Mouse (Mus musculus) heart, embryonic 13.5 days (tissue): ENCODE results near the gene Reln. TPM values are rescaled to one million over a fixed set of nuclear protein-coding genes. Genes with fewer than 3 reads are reported as not detected.

Experiments used
- ATAC-seq: fragments of 200-750 bp; cut with Nextera tagmentation; 2 replicates; pipeline ENCODE4 v1.8.0; 2017; ENCODE audit warnings: moderate TSS enrichment; ENCODE audit not compliant: insufficient number of reproducible peaks, low FRiP score, low TSS enrichment; ENCODE audit errors: extremely low read depth
- H3K27ac ChIP-seq: fragments of 300-500 bp; sonication (generic); replicated peaks from 2 replicates; pipeline ENCODE4 v1.5.1; 2015; ENCODE audit warnings: moderate library complexity, mild to moderate bottlenecking, inconsistent platforms
- H3K27me3 ChIP-seq: fragments of 300-500 bp; sonication (generic); replicated peaks from 2 replicates; pipeline ENCODE4 v1.6.1; 2015; ENCODE audit warnings: mild to moderate bottlenecking, inconsistent platforms
- H3K36me3 ChIP-seq: fragments of 300-500 bp; sonication (generic); 2 replicates; pipeline ENCODE4 v1.6.1; 2015; ENCODE audit warnings: mild to moderate bottlenecking, inconsistent platforms
- H3K4me1 ChIP-seq: fragments of 300-500 bp; sonication (generic); 2 replicates; pipeline ENCODE4 v1.6.1; 2015; ENCODE audit warnings: inconsistent platforms
- H3K4me2 ChIP-seq: fragments of 300-500 bp; sonication (generic); 2 replicates; pipeline ENCODE4 v1.6.1; 2015; ENCODE audit warnings: inconsistent platforms, mild to moderate bottlenecking, moderate library complexity
- H3K4me3 ChIP-seq: fragments of 300-500 bp; sonication (generic); 2 replicates; pipeline ENCODE4 v1.5.1; 2015; ENCODE audit warnings: moderate library complexity, mild to moderate bottlenecking, inconsistent platforms
- H3K9ac ChIP-seq: fragments of 300-500 bp; sonication (generic); 2 replicates; pipeline ENCODE4 v1.6.1; 2015; ENCODE audit warnings: inconsistent platforms, mild to moderate bottlenecking, moderate library complexity
- H3K9me3 ChIP-seq: fragments of 300-500 bp; sonication (generic); 2 replicates; pipeline ENCODE4 v1.6.1; 2016; ENCODE audit warnings: inconsistent platforms
- WGBS: fragments of 180-500 bp; shearing (Covaris S2); methylation state at CpG from one replicate; pipeline ENCODE4 v1.1.7; 2015; ENCODE audit warnings: mixed read lengths; 5-methylcytosine and 5-hydroxymethylcytosine counted together
- polyA plus RNA-seq: library from polyadenylated mRNA; unstranded; fragments of >200 nt; fragmentation: Nextera tagmentation; extraction: Ambion mirVana; gene quantifications from 2 replicates; pipeline ENCODE4 v1.2.1, GENCODE M21; 2015

Gene Reln
- polyA plus RNA-seq, 1 experiment from 2014 or later: 2.5 TPM

DNA sequence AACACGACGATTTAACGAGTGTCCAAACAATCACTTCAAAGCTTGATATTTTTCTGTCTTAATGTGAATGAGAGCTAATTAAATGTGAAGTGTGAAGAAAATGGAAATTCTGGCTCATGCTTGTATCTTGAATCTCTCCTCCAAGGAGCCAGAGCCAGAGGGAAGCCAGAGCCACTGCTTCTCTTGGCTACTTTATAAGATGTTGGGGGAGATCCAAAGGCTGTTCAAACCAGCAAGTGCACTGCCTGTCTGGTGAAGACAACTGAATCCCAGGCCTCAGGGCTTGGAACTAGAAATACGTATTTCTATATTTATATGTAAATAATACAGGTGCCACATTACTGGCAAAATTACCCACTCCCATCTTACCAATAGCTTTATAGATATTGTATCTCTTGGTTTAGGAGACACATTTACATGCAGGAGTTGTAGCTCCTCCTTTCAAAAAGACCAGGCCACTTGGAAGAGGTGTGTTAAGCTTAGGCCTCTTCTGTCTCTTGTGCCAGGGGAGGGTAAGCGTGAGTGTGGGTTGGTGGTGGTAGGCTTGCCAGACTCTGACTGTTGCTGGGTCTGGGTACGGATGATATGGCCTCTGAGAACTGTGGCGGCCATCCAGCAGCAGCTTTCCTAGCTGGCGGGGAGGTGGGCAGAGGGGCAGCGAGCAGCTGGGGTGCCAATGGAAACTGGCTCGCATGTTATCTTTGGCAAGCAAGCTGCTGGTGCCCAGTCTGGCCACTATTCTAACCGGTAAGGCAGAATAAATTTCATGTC lies 395.6 kb downstream of the Reln start:
- H3K36me3 ChIP-seq: no peaks in the 10 kb centered on the region

DNA sequence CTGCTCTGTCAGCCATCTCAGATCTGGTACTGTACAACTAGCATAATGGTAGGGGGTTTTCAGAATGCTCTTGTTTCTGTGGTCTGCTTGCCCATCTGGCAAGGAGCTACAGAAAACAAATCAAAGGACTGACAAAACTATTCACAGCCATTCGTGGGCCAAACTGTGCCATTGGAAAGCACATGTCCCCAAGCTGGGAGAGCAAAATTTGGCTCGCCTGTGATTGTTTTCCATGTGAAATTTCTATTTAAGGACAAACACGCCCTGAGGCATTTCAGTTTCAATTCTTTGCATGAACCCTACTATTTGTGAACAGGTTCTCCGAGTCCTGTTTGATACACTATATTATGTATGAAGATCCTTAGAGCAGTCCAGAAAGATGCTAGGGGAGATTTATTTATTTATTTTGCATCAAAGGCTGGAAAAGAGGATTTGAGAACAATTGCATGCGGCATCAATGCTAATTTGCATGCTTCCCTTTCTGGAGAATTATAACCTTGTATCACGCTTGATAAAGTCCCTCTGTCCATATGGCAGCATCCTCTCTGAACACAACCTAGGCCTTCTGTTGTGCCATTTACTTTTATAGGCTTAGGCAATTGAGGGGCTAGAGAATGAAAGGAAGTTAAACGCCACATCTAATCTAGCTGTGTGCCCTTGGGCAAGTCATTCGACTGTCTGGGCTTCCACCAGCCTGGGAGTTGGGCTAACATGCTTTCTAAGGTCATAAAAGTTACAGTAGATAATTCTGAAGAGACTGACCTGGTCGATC lies 396.7 kb downstream of the Reln start:
- no peak overlapping the region for H3K27ac ChIP-seq
- H3K9me3 ChIP-seq: no peaks in the 10 kb centered on the region
- H3K4me1 ChIP-seq: no peaks in the 10 kb centered on the region
- 83% methylated on average over 9 of the region's 9 CpGs for WGBS
- H3K9ac ChIP-seq: no peak overlapping the region
- ATAC-seq: no peak
- H3K36me3 ChIP-seq: no peaks in the 10 kb centered on the region
- no peak overlapping the region for H3K4me3 ChIP-seq
- no peaks in the 10 kb centered on the region for H3K27me3 ChIP-seq
- no peak overlapping the region for H3K4me2 ChIP-seq

More for the DNA sequence above, 395.6 kb downstream of the Reln start:
- Histone ChIP-seq H3K4me3 (no peak overlapping the region), H3K9me3 (no peaks in the 10 kb centered on the region), H3K4me2 (no peak overlapping the region), H3K27ac (no peak overlapping the region), H3K4me1 (no peaks in the 10 kb centered on the region), H3K9ac (no peak overlapping the region), H3K27me3 (no peaks in the 10 kb centered on the region)
- no peak for ATAC-seq
- WGBS: 78% methylated on average over 11 of the region's 11 CpGs

DNA sequence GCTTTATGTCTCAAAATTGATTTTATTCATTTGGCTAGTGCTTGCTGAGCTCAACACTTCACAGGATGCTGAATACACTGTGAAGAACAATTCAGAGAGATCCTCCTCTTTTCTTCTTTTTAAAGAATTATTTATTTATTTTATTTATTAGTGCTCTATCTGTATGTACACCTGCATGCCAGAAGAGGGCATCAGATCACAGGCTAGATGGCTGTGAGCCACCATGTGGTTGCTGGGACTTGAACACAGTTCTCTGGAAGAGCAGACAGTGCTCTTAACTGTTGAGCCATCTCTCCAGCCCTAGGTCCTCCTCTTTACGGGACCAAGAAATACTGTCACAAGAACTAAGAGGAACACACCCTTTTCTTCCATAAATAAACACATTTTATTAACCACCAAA lies 399.9 kb downstream of the Reln start:
- Histone ChIP-seq H3K9me3 (no peaks in the 10 kb centered on the region), H3K27me3 (no peaks in the 10 kb centered on the region), H3K27ac (no peak overlapping the region), H3K36me3 (no peaks in the 10 kb centered on the region), H3K4me3 (no peak overlapping the region), H3K4me1 (0 out of 2 replicates have a peak, but pooled peaks cover 2% of the 10 kb centered on the region), H3K9ac (no peak overlapping the region), H3K4me2 (no peak overlapping the region)
- no peak for ATAC-seq
- 83% methylated on average over 1 of the region's 1 CpGs for WGBS

DNA sequence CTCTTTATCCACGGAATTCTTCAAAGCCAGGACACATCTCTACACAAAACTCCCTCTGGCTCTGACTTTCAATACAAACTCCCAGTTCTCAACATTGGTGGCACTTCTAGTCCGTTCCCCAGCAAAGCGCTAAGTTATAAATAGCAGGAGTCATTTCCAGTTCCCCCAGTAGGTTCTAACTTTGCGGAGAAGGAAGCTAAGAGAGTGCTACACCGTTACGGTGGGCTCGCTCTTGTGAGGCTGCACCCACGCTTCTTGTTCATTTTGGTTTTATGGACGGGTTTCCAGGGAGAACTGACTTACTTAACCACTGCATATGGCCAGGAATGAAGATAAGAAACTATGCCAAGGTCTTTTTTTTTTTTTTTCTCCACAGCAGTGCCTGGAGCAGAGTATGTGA lies 405.1 kb downstream of the Reln start:
- peak overlapping the region; percentile 45 for H3K4me2 ChIP-seq
- no peaks in the 10 kb centered on the region for H3K9me3 ChIP-seq
- no peak overlapping the region for H3K27ac ChIP-seq
- H3K9ac ChIP-seq: no peak overlapping the region
- no peaks in the 10 kb centered on the region for H3K27me3 ChIP-seq
- ATAC-seq: no peak
- no peak overlapping the region for H3K4me3 ChIP-seq
- peaks cover 14% of the 10 kb centered on the region for H3K4me1 ChIP-seq
- WGBS: 52% methylated on average over 9 of the region's 9 CpGs
- H3K36me3 ChIP-seq: no peaks in the 10 kb centered on the region

GRCm38 (mm10) chr5:21938138-21938537 lies 406.4 kb downstream of the Reln start:
- no peak overlapping the region for H3K4me3 ChIP-seq
- H3K27ac ChIP-seq: no peak overlapping the region
- H3K27me3 ChIP-seq: no peaks in the 10 kb centered on the region
- no peak overlapping the region for H3K4me2 ChIP-seq
- H3K4me1 ChIP-seq: peaks cover 14% of the 10 kb centered on the region
- WGBS: 68% methylated on average over 5 of the region's 5 CpGs
- ATAC-seq: no peak
- no peaks in the 10 kb centered on the region for H3K36me3 ChIP-seq
- H3K9me3 ChIP-seq: no peaks in the 10 kb centered on the region
- H3K9ac ChIP-seq: no peak overlapping the region

DNA sequence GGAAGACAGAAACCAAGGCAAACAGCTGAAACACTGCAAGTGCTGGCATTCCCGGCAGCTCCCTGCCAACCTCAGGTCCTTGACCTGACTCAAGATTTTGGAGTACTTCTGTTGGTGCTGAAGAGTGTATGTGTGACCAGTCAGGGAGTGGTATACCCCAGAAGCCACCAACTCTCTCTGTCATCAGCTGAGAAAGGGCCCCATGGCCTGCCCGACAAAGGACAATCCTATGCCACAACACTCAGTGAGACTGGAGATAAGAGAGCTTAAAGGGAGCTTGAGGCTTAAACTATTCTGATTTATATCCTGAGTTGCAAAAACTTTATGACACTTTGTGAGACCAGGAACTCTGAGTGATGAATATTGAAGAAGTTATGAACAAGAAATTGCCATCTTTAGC lies 407.9 kb downstream of the Reln start:
- Histone ChIP-seq H3K4me3 (no peak overlapping the region), H3K27ac (no peak overlapping the region), H3K9me3 (no peaks in the 10 kb centered on the region), H3K9ac (no peak overlapping the region), H3K36me3 (no peaks in the 10 kb centered on the region), H3K4me2 (no peak overlapping the region), H3K4me1 (peaks cover 14% of the 10 kb centered on the region), H3K27me3 (no peaks in the 10 kb centered on the region)
- 41% methylated on average over 2 of the region's 2 CpGs for WGBS
- no peak for ATAC-seq

- Histone ChIP-seq H3K27me3 (no peaks in the 10 kb centered on the region), H3K27ac (no peak overlapping the region), H3K4me1 (peaks cover 14% of the 10 kb centered on the region), H3K36me3 (no peaks in the 10 kb centered on the region), H3K4me2 (no peak overlapping the region), H3K9me3 (no peaks in the 10 kb centered on the region), H3K9ac (no peak overlapping the region), H3K4me3 (no peak overlapping the region)
- ATAC-seq: no peak
- WGBS: 86% methylated on average over 5 of the region's 5 CpGs
Observed at GRCm38 (mm10) chr5:21936096-21936495, 408.4 kb downstream of the Reln start.

- no peak overlapping the region for H3K9ac ChIP-seq
- no peaks in the 10 kb centered on the region for H3K27me3 ChIP-seq
- H3K9me3 ChIP-seq: no peaks in the 10 kb centered on the region
- H3K36me3 ChIP-seq: no peaks in the 10 kb centered on the region
- peaks cover 14% of the 10 kb centered on the region for H3K4me1 ChIP-seq
- WGBS: 86% methylated on average over 13 of the region's 13 CpGs
- ATAC-seq: no peak
- no peak overlapping the region for H3K27ac ChIP-seq
- H3K4me3 ChIP-seq: no peak overlapping the region
- H3K4me2 ChIP-seq: no peak overlapping the region
Observed at GRCm38 (mm10) chr5:21934811-21935396, 409.6 kb downstream of the Reln start.

- H3K4me2 ChIP-seq: no peak overlapping the region
- H3K27me3 ChIP-seq: no peaks in the 10 kb centered on the region
- ATAC-seq: no peak
- H3K4me3 ChIP-seq: no peak overlapping the region
- H3K9me3 ChIP-seq: no peaks in the 10 kb centered on the region
- no peaks in the 10 kb centered on the region for H3K36me3 ChIP-seq
- no peak overlapping the region for H3K27ac ChIP-seq
- 89% methylated on average over 4 of the region's 4 CpGs for WGBS
- H3K9ac ChIP-seq: no peak overlapping the region
- H3K4me1 ChIP-seq: peaks cover 12% of the 10 kb centered on the region
Observed at GRCm38 (mm10) chr5:21934173-21934698, 410.3 kb downstream of the Reln start.

DNA sequence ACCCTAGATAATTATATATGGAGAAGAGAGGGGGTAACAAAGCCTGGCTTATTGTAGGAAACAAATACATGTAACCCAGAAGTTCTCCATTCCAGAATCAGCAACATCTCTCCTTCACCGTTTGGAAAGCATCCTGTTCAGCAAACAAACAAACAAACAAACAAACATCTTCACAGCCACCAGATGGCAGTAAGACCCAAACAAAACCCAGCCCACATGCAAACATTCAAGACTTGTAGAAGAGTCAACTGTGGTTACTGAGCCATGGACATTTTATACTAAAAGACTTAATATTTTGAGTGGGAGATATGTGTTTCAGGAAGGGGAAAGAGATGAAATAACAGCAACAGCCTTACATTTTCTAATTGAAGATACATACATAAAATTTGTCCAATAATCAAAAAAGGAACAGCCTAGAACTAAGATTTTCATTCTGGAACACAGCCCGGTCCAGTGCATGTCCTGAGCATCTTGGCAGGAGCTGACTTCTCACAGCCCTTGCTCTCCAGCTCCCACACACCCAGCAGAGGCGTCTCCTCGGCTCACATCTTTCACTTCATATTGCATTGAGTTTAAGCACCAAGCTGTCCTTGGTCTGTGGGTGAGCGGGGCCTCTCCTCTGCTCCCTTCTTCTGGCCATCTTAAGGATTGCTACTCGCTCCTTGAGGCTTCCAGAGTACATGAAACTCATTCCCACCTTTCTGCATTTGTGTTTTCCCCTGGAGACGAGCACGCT lies 411.0 kb downstream of the Reln start:
- ATAC-seq: no peak
- H3K4me2 ChIP-seq: no peak overlapping the region
- H3K27ac ChIP-seq: no peak overlapping the region
- peaks cover 12% of the 10 kb centered on the region for H3K4me1 ChIP-seq
- no peaks in the 10 kb centered on the region for H3K27me3 ChIP-seq
- H3K36me3 ChIP-seq: no peaks in the 10 kb centered on the region
- no peak overlapping the region for H3K4me3 ChIP-seq
- H3K9me3 ChIP-seq: no peaks in the 10 kb centered on the region
- H3K9ac ChIP-seq: no peak overlapping the region
- WGBS: 74% methylated on average over 8 of the region's 8 CpGs

GRCm38 (mm10) chr5:21931151-21931550 lies 413.4 kb downstream of the Reln start:
- Histone ChIP-seq H3K9ac (no peak overlapping the region), H3K4me2 (no peak overlapping the region), H3K4me3 (no peak overlapping the region), H3K4me1 (no peaks in the 10 kb centered on the region), H3K36me3 (no peaks in the 10 kb centered on the region), H3K27me3 (no peaks in the 10 kb centered on the region), H3K27ac (no peak overlapping the region), H3K9me3 (no peaks in the 10 kb centered on the region)
- WGBS: 71% methylated on average over 4 of the region's 4 CpGs
- no peak for ATAC-seq
